Mouse (Mus musculus): ENCODE results near the gene Cenpe. TPM values are rescaled to one million over a fixed set of nuclear protein-coding genes. Genes with fewer than 3 reads are reported as not detected.

The Cenpe gene
- polyA plus RNA-seq, 1 experiment from 2014 or later = 16.5 TPM

DNA sequence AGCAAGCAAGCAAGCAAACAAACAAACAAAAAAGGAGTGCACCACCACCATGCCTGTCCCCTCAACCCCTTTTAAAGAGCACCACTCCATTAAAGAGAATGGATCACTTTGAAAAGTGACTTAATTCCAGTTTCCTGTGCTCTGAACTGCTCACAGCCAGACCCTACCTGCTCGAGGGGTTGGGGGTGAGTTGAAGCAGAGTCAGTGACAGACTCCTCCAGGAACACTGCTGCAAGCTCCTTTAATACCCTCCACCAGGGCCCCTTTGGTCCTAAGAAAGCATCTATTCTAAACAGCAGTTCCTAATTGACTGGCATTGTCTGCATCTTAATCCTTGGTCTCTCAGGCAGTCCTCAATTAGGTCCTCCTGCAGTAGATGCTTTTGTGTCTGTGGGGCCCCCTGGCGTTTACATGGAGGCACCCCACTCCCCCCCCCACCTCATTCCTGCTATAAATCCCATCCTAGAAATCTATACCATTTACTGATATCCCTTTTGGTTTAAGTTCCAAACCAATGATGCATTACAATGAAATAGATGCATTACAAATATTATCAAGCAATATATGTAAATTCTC lies 100.7 kb downstream of the Cenpe start:
- Histone ChIP-seq H3K9me3 (replicated peaks; ENCODE audit: control insufficient read depth, low read length) (peaks cover 5% of the 10 kb centered on the region), H3K27ac (ENCODE audit: low read length) (no peak overlapping the region), H3K4me3 (ENCODE audit: low read length) (no peak overlapping the region), H3K4me1 (ENCODE audit: control insufficient read depth, insufficient read depth, low read length) (peaks cover under 1% of the 10 kb centered on the region; the same call in 1 of the 2 replicates), H3K27me3 (ENCODE audit: control insufficient read depth, insufficient read depth, low read length) (no peaks in the 10 kb centered on the region), H3K4me2 (ENCODE audit: low read depth, low read length) (no peak overlapping the region), H3K9ac (ENCODE audit: low read length) (no peak overlapping the region), H3K36me3 (ENCODE audit: control insufficient read depth, insufficient read depth) (no peaks in the 10 kb centered on the region)
- 30% methylated on average over 2 of the region's 2 CpGs for WGBS
- no peak for ATAC-seq (replicated peaks; ENCODE audit: extremely low read depth, insufficient read depth, low FRiP score)

GRCm38 (mm10) chr3:135313727-135314126 lies 101.4 kb downstream of the Cenpe start:
- H3K27me3 ChIP-seq (ENCODE audit: control insufficient read depth, insufficient read depth, low read length) = no peaks in the 10 kb centered on the region
- no peaks in the 10 kb centered on the region for H3K36me3 ChIP-seq (ENCODE audit: control insufficient read depth, insufficient read depth)
- no peaks in the 10 kb centered on the region for H3K4me1 ChIP-seq (ENCODE audit: control insufficient read depth, insufficient read depth, low read length)
- H3K27ac ChIP-seq (ENCODE audit: low read length) = no peak overlapping the region
- 74% methylated on average over 2 of the region's 2 CpGs for WGBS
- H3K9ac ChIP-seq (ENCODE audit: low read length) = no peak overlapping the region
- H3K4me2 ChIP-seq (ENCODE audit: low read depth, low read length) = no peak overlapping the region
- peaks cover 5% of the 10 kb centered on the region for H3K9me3 ChIP-seq (replicated peaks; ENCODE audit: control insufficient read depth, low read length)
- ATAC-seq (replicated peaks; ENCODE audit: extremely low read depth, insufficient read depth, low FRiP score) = no peak
- H3K4me3 ChIP-seq (ENCODE audit: low read length) = no peak overlapping the region

GRCm38 (mm10) chr3:135314811-135315210 lies 102.5 kb downstream of the Cenpe start:
- H3K4me1 ChIP-seq (ENCODE audit: control insufficient read depth, insufficient read depth, low read length) = no peaks in the 10 kb centered on the region
- no peak overlapping the region for H3K4me3 ChIP-seq (ENCODE audit: low read length)
- 48% methylated on average over 2 of the region's 2 CpGs for WGBS
- no peaks in the 10 kb centered on the region for H3K36me3 ChIP-seq (ENCODE audit: control insufficient read depth, insufficient read depth)
- H3K9me3 ChIP-seq (replicated peaks; ENCODE audit: control insufficient read depth, low read length) = peaks cover 5% of the 10 kb centered on the region
- H3K9ac ChIP-seq (ENCODE audit: low read length) = no peak overlapping the region
- no peak overlapping the region for H3K4me2 ChIP-seq (ENCODE audit: low read depth, low read length)
- no peaks in the 10 kb centered on the region for H3K27me3 ChIP-seq (ENCODE audit: control insufficient read depth, insufficient read depth, low read length)
- no peak overlapping the region for H3K27ac ChIP-seq (ENCODE audit: low read length)
- ATAC-seq (replicated peaks; ENCODE audit: extremely low read depth, insufficient read depth, low FRiP score) = no peak

- no peak overlapping the region for H3K4me3 ChIP-seq (ENCODE audit: low read length)
- H3K36me3 ChIP-seq (ENCODE audit: control insufficient read depth, insufficient read depth) = no peaks in the 10 kb centered on the region
- 87% methylated on average over 9 of the region's 9 CpGs for WGBS
- ATAC-seq (replicated peaks; ENCODE audit: extremely low read depth, insufficient read depth, low FRiP score) = no peak
- no peaks in the 10 kb centered on the region for H3K4me1 ChIP-seq (ENCODE audit: control insufficient read depth, insufficient read depth, low read length)
- no peak overlapping the region for H3K4me2 ChIP-seq (ENCODE audit: low read depth, low read length)
- no peak overlapping the region for H3K9ac ChIP-seq (ENCODE audit: low read length)
- peaks cover 5% of the 10 kb centered on the region for H3K9me3 ChIP-seq (replicated peaks; ENCODE audit: control insufficient read depth, low read length)
- H3K27ac ChIP-seq (ENCODE audit: low read length) = no peak overlapping the region
- H3K27me3 ChIP-seq (ENCODE audit: control insufficient read depth, insufficient read depth, low read length) = no peaks in the 10 kb centered on the region
Measured at GRCm38 (mm10) chr3:135315720-135316425, 103.5 kb downstream of the Cenpe start.

DNA sequence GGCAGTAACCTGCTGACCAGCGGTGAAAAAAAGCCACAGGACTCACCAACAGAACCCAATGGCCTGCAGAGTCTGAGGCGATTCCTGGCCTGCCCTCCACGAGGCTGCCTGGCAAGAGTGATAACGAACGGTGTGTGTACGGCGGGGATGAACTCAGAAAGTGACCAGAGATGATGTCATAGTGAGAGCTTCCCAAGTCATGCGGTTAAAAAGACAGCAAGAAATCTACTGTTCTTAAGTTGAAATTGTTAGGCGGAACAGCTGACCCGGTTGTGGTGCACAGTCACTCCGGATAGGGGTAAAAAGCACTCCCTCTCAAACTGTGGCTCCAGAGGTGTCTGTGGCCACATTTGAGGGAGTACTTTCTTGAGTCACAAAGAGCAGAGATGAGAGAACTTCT lies 106.0 kb downstream of the Cenpe start:
- 65% methylated on average over 11 of the region's 11 CpGs for WGBS
- no peak overlapping the region for H3K27ac ChIP-seq (ENCODE audit: low read length)
- H3K9me3 ChIP-seq (replicated peaks; ENCODE audit: control insufficient read depth, low read length) = peaks cover 5% of the 10 kb centered on the region
- H3K9ac ChIP-seq (ENCODE audit: low read length) = no peak overlapping the region
- H3K4me2 ChIP-seq (ENCODE audit: low read depth, low read length) = no peak overlapping the region
- no peak for ATAC-seq (replicated peaks; ENCODE audit: extremely low read depth, insufficient read depth, low FRiP score)
- no peaks in the 10 kb centered on the region for H3K4me1 ChIP-seq (ENCODE audit: control insufficient read depth, insufficient read depth, low read length)
- H3K27me3 ChIP-seq (ENCODE audit: control insufficient read depth, insufficient read depth, low read length) = no peaks in the 10 kb centered on the region
- no peaks in the 10 kb centered on the region for H3K36me3 ChIP-seq (ENCODE audit: control insufficient read depth, insufficient read depth)
- no peak overlapping the region for H3K4me3 ChIP-seq (ENCODE audit: low read length)

Other genes with a start within 250 kb of the Cenpe start
- gene Bdh2, start 68.7 kb downstream of the Cenpe start, polyA plus RNA-seq (2015; fragmentation: Nextera tagmentation; extraction: Ambion mirVana) = 2.4 and 2.5 TPM in 2 replicates
- gene Slc9b2, start 95.2 kb downstream of the Cenpe start, polyA plus RNA-seq (2015; fragmentation: Nextera tagmentation; extraction: Ambion mirVana) = 0.29 and 0.51 TPM in 2 replicates
- not detected in 2 replicates for gene Slc9b1, start 135.5 kb downstream of the Cenpe start, polyA plus RNA-seq (2015; fragmentation: Nextera tagmentation; extraction: Ambion mirVana)
- 51.8 and 52.0 TPM in 2 replicates for gene Cisd2, start 211.4 kb downstream of the Cenpe start, polyA plus RNA-seq (2015; fragmentation: Nextera tagmentation; extraction: Ambion mirVana)
- gene Ube2d3, start 225.6 kb downstream of the Cenpe start, polyA plus RNA-seq (2015; fragmentation: Nextera tagmentation; extraction: Ambion mirVana) = 424 and 489 TPM in 2 replicates